Mouse (Mus musculus) thymus, postnatal 25 days (tissue): ENCODE data around the gene Mga.

Experiments
- DNase-seq: peaks from one replicate; pipeline ENCODE4 v3.0.0; 2022

The Mga gene

GRCm38 (mm10) chr2:119988952-119989351 is 91.9 kb downstream of the Mga start:
- no peak for DNase-seq

GRCm38 (mm10) chr2:119990881-119991280 is 93.9 kb downstream of the Mga start:
- DNase-seq, result no peak

GRCm38 (mm10) chr2:119992349-119992748 is 95.3 kb downstream of the Mga start:
- no peak for DNase-seq

GRCm38 (mm10) chr2:119993515-119993914 is 96.5 kb downstream of the Mga start:
- no peak for DNase-seq

- DNase-seq, result no peak
Observed at GRCm38 (mm10) chr2:119994839-119995238, 97.8 kb downstream of the Mga start.

- DNase-seq, result no peak
Observed at GRCm38 (mm10) chr2:119995391-119996281, 98.6 kb downstream of the Mga start.

GRCm38 (mm10) chr2:119997354-119997753 is 100.3 kb downstream of the Mga start:
- no peak for DNase-seq

GRCm38 (mm10) chr2:119999731-120000130 is 102.7 kb downstream of the Mga start:
- DNase-seq, result no peak

GRCm38 (mm10) chr2:120000882-120001584 is 104.0 kb downstream of the Mga start:
- DNase-seq, result no peak

GRCm38 (mm10) chr2:120001956-120002355 is 104.9 kb downstream of the Mga start:
- DNase-seq, result no peak

- no peak for DNase-seq
Observed at GRCm38 (mm10) chr2:120003970-120004369, 106.9 kb downstream of the Mga start.

GRCm38 (mm10) chr2:120006696-120007095 is 109.7 kb downstream of the Mga start:
- no peak for DNase-seq

- DNase-seq, result no peak
Observed at GRCm38 (mm10) chr2:120007680-120008210, 110.7 kb downstream of the Mga start.

- no peak for DNase-seq
Observed at GRCm38 (mm10) chr2:120008672-120009071, 111.6 kb downstream of the Mga start.

GRCm38 (mm10) chr2:120011462-120012200 is 114.6 kb downstream of the Mga start:
- peak; percentile 47 for DNase-seq

GRCm38 (mm10) chr2:120012924-120013323 is 115.9 kb downstream of the Mga start:
- DNase-seq, result no peak

GRCm38 (mm10) chr2:120013831-120014486 is 116.9 kb downstream of the Mga start:
- no peak for DNase-seq

- no peak for DNase-seq
Observed at GRCm38 (mm10) chr2:120015882-120016281, 118.9 kb downstream of the Mga start.

GRCm38 (mm10) chr2:120017599-120017998 is 120.6 kb downstream of the Mga start:
- DNase-seq, result no peak
